Mouse (Mus musculus) frontal cortex, adult (tissue): ENCODE measurements around the gene Rab25.
A peak's percentile ranks its signal among the peaks of the same experiment; 100 is the strongest.

Source experiments
- ATAC-seq: cut with Nextera tagmentation; 2 replicates; pipeline ENCODE4 v1.9.2; 2017; ENCODE audit warnings: mild to moderate bottlenecking, moderate library complexity, mixed read lengths; ENCODE audit not compliant: low TSS enrichment

Rab25 gene

GRCm38 (mm10) chr3:88525021-88525420 is 23.1 kb downstream of the Rab25 start:
- ATAC-seq = no peak

DNA sequence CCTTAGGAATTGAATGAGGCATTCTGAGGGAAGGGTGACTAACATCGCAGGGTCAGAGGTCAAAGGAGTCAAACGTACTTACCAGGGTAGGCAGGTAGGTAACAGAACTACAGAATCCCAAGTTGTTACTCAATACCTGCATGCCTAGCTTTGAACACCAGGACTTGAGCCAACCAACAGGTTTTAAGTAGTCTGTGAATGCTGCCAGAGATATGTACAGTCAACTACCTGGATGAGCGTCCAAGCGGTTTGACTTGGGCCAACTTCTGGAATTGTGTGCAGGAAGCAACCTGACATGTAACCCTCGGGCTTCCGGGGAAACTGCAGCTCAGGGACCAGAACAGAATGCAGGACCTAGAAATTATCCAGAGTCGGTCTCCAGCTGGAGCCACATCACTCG is 25.1 kb downstream of the Rab25 start:
- ATAC-seq = no peak

GRCm38 (mm10) chr3:88521803-88522331 is 26.2 kb downstream of the Rab25 start:
- peak; percentile 60 for ATAC-seq

DNA sequence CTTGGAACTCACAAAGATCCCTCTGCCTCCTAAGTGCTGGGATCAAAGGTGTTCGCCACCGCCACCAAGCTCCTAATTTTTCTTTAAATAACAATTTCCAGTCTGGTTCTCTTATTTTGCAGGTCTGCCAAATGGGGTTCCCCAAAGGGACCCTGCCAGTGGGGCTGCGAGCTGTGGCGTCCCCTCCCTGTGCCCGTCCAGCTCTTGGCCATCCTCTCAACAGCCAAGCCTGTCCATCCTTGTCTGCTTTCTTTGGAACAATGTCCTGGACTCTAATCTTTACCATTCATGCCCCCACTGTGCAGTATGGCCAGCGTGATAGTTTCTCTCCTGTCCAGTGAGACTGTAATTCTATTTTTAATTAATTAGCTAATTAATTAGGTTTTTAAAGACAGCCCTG is 26.9 kb downstream of the Rab25 start:
- ATAC-seq = no peak

DNA sequence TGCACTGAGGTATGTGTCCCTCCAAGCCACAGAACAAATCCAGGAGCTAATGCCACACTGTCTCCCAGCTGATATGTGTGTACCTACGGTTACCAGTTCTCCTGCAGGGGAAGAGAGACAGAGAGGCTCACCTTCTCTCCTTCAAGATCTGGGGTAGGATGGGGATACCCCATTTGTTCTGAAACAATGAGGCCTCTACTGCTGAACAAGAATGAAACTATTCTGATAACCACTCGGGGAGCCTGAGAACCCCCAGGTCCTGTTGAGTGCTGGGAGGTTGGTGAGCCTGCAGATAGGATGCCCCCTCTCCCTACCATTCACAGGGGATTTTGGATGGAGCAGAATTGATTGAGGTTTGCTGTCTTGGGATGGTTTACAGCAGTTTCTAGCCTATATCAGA is 28.0 kb downstream of the Rab25 start:
- ATAC-seq = no peak

DNA sequence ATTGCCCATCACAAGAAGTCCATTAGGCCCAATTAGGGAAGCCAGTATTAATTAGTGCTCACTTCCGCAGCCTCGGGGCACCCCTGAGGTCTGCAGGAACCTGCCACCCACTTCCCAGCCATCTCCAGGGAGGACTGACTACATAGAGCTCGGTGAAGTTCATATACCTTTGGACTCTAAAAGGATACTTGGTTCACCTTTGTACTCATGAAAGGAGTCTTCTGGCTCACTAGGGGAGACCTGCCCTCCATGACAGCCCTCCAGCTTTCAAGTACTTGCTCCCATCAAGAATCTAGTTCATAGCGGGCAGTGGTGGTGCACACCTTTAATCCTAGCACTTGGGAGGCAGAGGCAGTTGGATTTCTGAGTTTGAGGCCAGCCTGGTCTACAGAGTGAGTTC is 29.7 kb downstream of the Rab25 start:
- ATAC-seq = no peak

DNA sequence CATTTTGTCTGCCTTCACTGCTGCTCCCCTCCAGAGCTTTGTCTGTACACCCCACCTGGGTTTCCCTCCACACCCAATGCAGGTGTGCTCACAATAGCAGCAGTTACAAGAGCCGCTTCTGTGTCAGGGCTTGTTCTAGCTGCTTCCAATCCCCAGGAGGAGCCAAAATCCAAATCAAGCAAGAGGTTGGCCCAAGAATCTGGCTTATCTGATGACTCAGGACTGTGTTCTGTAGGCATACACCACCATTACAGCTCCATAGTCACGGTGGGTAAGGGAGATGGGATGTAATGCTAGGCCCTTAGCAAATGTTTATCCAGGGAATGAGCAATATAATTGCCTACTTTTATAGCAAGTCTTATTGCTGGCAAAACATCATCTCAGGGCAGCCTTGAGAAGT is 31.7 kb downstream of the Rab25 start:
- ATAC-seq = no peak

DNA sequence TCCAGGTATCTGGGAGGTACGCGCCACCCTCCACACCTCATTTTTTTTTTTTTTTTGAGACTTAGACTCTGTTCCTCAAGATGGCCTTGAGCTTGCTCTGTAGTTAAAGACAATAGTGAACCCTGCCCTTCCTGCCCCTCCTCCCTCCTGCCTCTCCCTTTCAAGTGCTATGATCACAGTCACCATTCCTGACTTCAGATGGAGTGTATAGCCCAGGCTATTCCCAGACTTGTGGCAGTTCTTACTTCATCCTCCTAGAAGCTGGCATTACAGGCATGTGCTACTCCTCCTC is 33.1 kb downstream of the Rab25 start:
- ATAC-seq = no peak

GRCm38 (mm10) chr3:88514231-88515094 is 33.6 kb downstream of the Rab25 start:
- ATAC-seq = no peak

- ATAC-seq = no peak
These were observed 34.5 kb downstream of the Rab25 start for GRCm38 (mm10) chr3:88513546-88514115.

GRCm38 (mm10) chr3:88512896-88513545 is 35.1 kb downstream of the Rab25 start:
- ATAC-seq = no peak

GRCm38 (mm10) chr3:88512141-88512895 is 35.8 kb downstream of the Rab25 start:
- no peak for ATAC-seq

- ATAC-seq = no peak
These were observed 36.5 kb downstream of the Rab25 start for GRCm38 (mm10) chr3:88511559-88511958.

DNA sequence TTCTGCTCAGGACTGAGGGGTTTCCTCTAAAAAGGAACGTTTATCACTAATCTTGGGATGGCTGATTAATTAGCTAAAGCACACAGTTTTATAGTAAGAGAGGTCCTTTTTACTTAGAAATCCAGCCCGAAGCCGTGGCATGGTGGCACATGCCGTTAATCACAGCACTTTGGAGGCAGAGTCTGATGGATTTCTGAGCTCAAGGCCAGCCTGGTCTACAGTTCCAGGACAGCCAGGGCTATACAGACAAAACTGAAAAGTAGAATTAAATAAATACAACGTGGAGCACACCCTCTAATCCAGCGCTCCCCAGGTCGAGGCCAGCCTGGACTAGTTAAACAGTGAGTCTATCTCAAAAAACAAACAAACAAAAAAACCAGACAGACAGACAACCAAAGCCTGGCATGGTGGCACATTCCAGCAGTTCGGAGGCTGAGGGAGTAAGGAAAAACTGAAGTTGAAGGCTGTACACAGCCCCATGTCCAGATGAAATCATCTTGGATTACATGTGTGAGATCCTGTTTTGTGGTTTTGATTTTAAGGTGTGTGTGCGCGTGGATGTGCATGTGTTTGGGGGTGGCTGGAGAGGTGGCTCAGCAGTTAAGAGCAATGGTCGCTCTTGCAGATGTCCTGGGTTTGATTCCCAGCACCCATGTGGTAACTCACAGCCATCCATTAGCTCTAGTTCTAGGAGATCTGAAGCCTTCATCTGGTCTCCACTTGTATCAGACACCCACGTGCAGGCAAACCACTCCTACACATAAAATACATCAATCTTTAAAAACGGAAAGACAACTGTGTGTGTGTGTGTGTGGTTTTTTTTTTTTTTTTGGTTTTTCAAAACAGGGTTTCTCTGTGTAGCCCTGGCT is 37.4 kb downstream of the Rab25 start:
- ATAC-seq = no peak

- ATAC-seq = peak; percentile 90
These were observed 38.2 kb downstream of the Rab25 start, which contains the start of gene Lmna for GRCm38 (mm10) chr3:88509692-88510420. TSS of gene Lmna (minus strand) at chr3:88509956.

- ATAC-seq = no peak
These were observed 38.9 kb downstream of the Rab25 start for GRCm38 (mm10) chr3:88509250-88509649.

- no peak for ATAC-seq
These were observed 42.3 kb downstream of the Rab25 start for GRCm38 (mm10) chr3:88505765-88506164.

DNA sequence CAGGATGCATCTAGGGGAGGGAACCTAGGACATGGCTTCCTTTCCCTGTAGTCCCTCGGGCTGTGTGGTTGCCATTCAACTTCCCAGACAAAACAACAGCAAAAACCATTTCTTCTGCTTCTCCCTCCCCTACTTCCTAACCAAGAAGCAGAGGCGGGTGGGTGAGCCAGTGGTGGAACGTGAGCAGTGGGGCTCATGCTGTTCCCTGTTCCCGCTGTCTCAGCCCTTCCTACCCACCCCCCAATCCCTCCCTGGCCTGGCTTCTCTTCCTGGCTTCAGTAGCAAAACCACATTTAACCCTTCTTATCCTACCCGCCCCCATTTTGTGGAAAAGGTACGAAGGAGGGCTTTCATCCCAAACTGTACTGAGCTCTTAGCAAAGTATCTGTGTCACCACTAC is 43.0 kb downstream of the Rab25 start:
- no peak for ATAC-seq

DNA sequence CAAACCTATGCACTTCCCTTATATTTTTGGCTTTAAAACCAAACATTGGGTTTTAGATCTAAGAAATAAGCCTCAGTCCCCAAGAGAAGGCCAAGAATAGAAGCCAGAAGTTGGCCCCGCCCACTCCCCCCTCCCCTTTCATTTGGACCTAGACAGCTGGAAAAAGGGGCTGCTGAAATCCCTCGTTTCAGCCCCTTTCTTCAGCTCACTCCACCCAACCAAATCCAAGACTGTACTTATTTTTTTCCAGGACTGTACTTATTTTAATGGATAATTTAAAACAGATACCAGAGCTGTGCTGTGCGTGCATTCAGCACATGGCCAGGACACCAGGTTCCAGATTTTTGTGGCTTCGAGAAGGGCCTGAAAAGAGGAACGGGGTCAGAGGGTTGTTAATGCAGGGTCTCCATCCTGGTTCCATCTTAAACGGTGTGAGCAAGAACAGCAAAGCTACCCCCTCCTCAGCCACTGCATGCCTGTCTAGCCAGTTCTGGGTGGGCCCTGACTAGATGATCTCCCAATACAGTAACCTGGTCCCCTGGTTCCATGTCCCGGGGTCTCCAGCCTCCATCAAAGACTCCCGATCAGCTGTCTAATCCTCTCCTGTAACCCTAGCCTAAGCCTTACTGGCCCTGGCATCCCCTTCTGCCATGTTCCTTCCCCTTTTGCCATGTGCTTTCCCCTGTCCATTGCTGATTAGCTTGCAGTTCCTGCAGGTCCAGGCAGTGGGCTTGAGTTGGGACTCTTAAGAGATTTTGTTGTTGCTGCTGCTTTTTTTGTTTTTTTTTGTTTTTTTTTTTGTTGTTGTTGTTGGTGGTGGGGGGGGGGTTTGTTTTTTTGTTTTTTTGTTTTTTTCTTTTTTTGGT is 44.0 kb downstream of the Rab25 start:
- ATAC-seq = no peak

- peak; percentile 47 for ATAC-seq
These were observed 44.6 kb downstream of the Rab25 start for GRCm38 (mm10) chr3:88503505-88503863.
